Mouse (Mus musculus) myocyte (in vitro differentiated cells): Measurements from ENCODE around the gene Sez6l.

Source experiments
- MAX ChIP-seq: IDR thresholded peaks from one replicate; pipeline ENCODE4 v1.6.1; 2011; ENCODE audit warnings: low read depth, mild to moderate bottlenecking, control low read depth
- MYOD1 ChIP-seq, 3 experiments: IDR thresholded peaks; one replicate each; pipeline ENCODE4 v1.6.1; 2011; ENCODE audit warnings: control low read depth in 2 of 3, low read depth in 2 of 3, mild to moderate bottlenecking in 2 of 3, moderate library complexity in 1 of 3; ENCODE audit not compliant: insufficient read length in 2 of 3, control insufficient read depth in 1 of 3
- POLR2A ChIP-seq: IDR thresholded peaks from one replicate; pipeline ENCODE4 v1.6.1; 2011; ENCODE audit warnings: low read depth, mild to moderate bottlenecking, control low read depth, moderate library complexity; ENCODE audit not compliant: insufficient read length
- POLR2AphosphoS2 ChIP-seq: IDR thresholded peaks from one replicate; pipeline ENCODE4 v1.6.1; 2011; ENCODE audit warnings: low read depth, control low read depth; ENCODE audit not compliant: insufficient read length
- REST ChIP-seq: IDR thresholded peaks from one replicate; pipeline ENCODE4 v1.6.1; 2011; ENCODE audit warnings: mild to moderate bottlenecking, control low read depth, moderate library complexity; ENCODE audit not compliant: insufficient read depth, insufficient read length
- TCF12 ChIP-seq: IDR thresholded peaks from one replicate; pipeline ENCODE4 v1.6.1; 2011; ENCODE audit warnings: mild to moderate bottlenecking, control low read depth; ENCODE audit not compliant: poor library complexity, insufficient read depth, severe bottlenecking

GRCm38 (mm10) chr5:112501384-112501783, 75.6 kb downstream of the Sez6l start:
- no peak for TF ChIP-seq MAX
- TF ChIP-seq POLR2A, result no peak
- no peak for TF ChIP-seq REST
- no peak for TF ChIP-seq MYOD1 (IDR thresholded peaks at IDR 0.05; ENCODE audit: control insufficient read depth in 1 of 3, insufficient read length in 2 of 3, low read depth in 2 of 3)
- no peak for TF ChIP-seq TCF12
- no peak for TF ChIP-seq POLR2AphosphoS2
